Mouse (Mus musculus) intestine, postnatal 0 days (tissue): ENCODE data around the gene Snx7. TPM values are rescaled to one million over a fixed set of nuclear protein-coding genes. Genes with fewer than 3 reads are reported as not detected.

ENCODE experiments used
- ATAC-seq: fragments of 200-750 bp; cut with Nextera tagmentation; 2 replicates; pipeline ENCODE4 v1.8.0; 2017; ENCODE audit warnings: mild to moderate bottlenecking, moderate TSS enrichment, moderate library complexity
- H3K27ac ChIP-seq: fragments of 300-500 bp; sonication (generic); 2 replicates; pipeline ENCODE4 v1.5.1; 2014; ENCODE audit warnings: mild to moderate bottlenecking, low read depth, low read length, moderate library complexity
- H3K27me3 ChIP-seq: fragments of 300-500 bp; sonication (generic); replicated peaks from 2 replicates; pipeline ENCODE4 v1.6.1; 2014; ENCODE audit warnings: low read length, mixed read lengths; ENCODE audit not compliant: control insufficient read depth, insufficient read depth
- H3K36me3 ChIP-seq: fragments of 300-500 bp; sonication (generic); 2 replicates; pipeline ENCODE4 v1.6.1; 2014; ENCODE audit warnings: mild to moderate bottlenecking, moderate library complexity; ENCODE audit not compliant: control insufficient read depth, insufficient read depth
- H3K4me1 ChIP-seq: fragments of 300-500 bp; sonication (generic); replicated peaks from 2 replicates; pipeline ENCODE4 v1.6.1; 2014; ENCODE audit warnings: antibody characterized with exemption, low read length, mixed read lengths; ENCODE audit not compliant: control insufficient read depth, insufficient read depth
- H3K4me2 ChIP-seq: fragments of 300-500 bp; sonication (generic); replicated peaks from 2 replicates; pipeline ENCODE4 v1.6.1; 2014; ENCODE audit warnings: low read depth, mild to moderate bottlenecking, moderate library complexity
- H3K4me3 ChIP-seq: fragments of 300-500 bp; sonication (generic); 2 replicates; pipeline ENCODE4 v1.5.1; 2014; ENCODE audit warnings: low read depth, low read length
- H3K9ac ChIP-seq: fragments of 300-500 bp; sonication (generic); 2 replicates; pipeline ENCODE4 v1.6.1; 2014; ENCODE audit warnings: mild to moderate bottlenecking, low read depth, low read length
- H3K9me3 ChIP-seq: fragments of 300-500 bp; sonication (generic); 2 replicates; pipeline ENCODE4 v1.6.1; 2016; ENCODE audit warnings: mixed run types; ENCODE audit not compliant: control insufficient read depth
- CTCF ChIP-seq: sonication (generic); IDR thresholded peaks from 2 replicates; pipeline ENCODE4 v1.5.1; 2016; ENCODE audit warnings: low read depth, mild to moderate bottlenecking, control low read depth, antibody characterized with exemption, moderate library complexity
- WGBS: fragments of 180-500 bp; shearing (Covaris S2); extraction: QIAGEN DNeasy Blood & Tissue Kit; methylation state at CpG from one replicate; pipeline ENCODE4 v1.1.7; 2014; 5-methylcytosine and 5-hydroxymethylcytosine counted together
- polyA plus RNA-seq: library from polyadenylated mRNA; unstranded; fragments of >200 nt; fragmentation: Nextera tagmentation; extraction: Ambion mirVana; gene quantifications from 2 replicates; pipeline ENCODE4 v1.2.1, GENCODE M21; 2015

The Snx7 gene
- polyA plus RNA-seq, 1 experiment from 2014 or later, result 90.1 TPM

- peak overlapping the region; percentile 67 for H3K4me3 ChIP-seq
- no peak overlapping the region; the same call in 1 of the 2 replicates for H3K9ac ChIP-seq
- H3K36me3 ChIP-seq, result no peaks in the 10 kb centered on the region
- peak overlapping the region; percentile 51 for H3K27ac ChIP-seq
- H3K27me3 ChIP-seq, result no peaks in the 10 kb centered on the region
- TF ChIP-seq CTCF, result no peak
- peak; percentile 49 for ATAC-seq
- peak overlapping the region; percentile 79 for H3K4me2 ChIP-seq
- 0 out of 2 replicates have a peak, but pooled peaks cover 3% of the 10 kb centered on the region for H3K4me1 ChIP-seq
- WGBS, result 40% methylated on average over 2 of the region's 2 CpGs
- H3K9me3 ChIP-seq, result no peaks in the 10 kb centered on the region
Measured at GRCm38 (mm10) chr3:117868091-117868490, 645 bp downstream of the Snx7 start.

DNA sequence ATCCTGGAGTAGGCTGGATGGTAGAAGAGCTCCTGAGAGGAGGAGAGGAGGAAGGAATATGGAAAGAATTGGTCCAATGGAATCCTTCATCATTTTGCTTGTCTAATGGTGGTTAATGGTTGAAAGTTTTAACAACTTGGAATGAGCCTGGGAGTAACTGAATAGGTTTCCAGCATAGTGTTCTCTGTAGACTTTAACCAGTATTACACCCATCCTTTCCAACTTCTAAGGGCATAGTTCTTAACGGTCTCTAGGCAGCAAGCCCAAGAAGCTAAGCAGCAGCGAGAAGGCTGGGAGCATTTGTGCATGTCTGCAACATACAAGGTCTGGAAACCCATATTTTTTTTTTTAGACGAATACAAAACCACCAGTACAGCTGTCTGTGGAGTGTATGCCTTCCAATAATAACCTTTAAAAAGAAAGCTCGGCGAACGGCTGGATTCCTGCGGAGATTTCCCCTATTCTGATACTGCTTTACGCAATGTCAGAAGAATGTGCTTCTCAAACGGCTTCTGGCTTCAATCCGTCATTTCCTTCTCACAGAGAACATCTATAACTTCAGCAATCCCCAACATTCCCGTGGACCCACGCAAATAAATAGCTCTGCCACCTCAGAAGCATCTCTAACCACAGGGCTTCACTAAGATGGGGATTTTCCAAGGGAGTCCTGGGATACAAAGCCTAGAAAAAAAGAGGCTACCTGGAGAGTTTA, 1.9 kb downstream of the Snx7 start:
- no peak overlapping the region for H3K27ac ChIP-seq
- WGBS, result 36% methylated on average over 12 of the region's 12 CpGs
- H3K4me3 ChIP-seq, result peak overlapping the region; percentile 67

GRCm38 (mm10) chr3:117865621-117866020, 3.1 kb downstream of the Snx7 start:
- Histone ChIP-seq H3K9me3 (no peaks in the 10 kb centered on the region), H3K4me1 (0 out of 2 replicates have a peak, but pooled peaks cover 3% of the 10 kb centered on the region), H3K4me2 (peak overlapping the region; percentile 79), H3K27ac (no peak overlapping the region; the same call in 1 of the 2 replicates), H3K36me3 (no peaks in the 10 kb centered on the region), H3K4me3 (no peak overlapping the region), H3K9ac (no peak overlapping the region), H3K27me3 (no peaks in the 10 kb centered on the region)
- ATAC-seq, result no peak
- TF ChIP-seq CTCF, result no peak

More for the DNA sequence above, 1.9 kb downstream of the Snx7 start:
- H3K9me3 ChIP-seq, result no peaks in the 10 kb centered on the region
- no peak overlapping the region for H3K9ac ChIP-seq
- TF ChIP-seq CTCF, result no peak
- H3K4me2 ChIP-seq, result peak overlapping the region; percentile 79
- H3K27me3 ChIP-seq, result no peaks in the 10 kb centered on the region
- no peak for ATAC-seq
- H3K36me3 ChIP-seq, result no peaks in the 10 kb centered on the region
- H3K4me1 ChIP-seq, result 0 out of 2 replicates have a peak, but pooled peaks cover 3% of the 10 kb centered on the region

GRCm38 (mm10) chr3:117862951-117863350, 5.8 kb downstream of the Snx7 start:
- no peak for TF ChIP-seq CTCF
- WGBS, result 57% methylated on average over 2 of the region's 2 CpGs
- peaks cover 6% of the 10 kb centered on the region; the same call in 1 of the 2 replicates for H3K36me3 ChIP-seq
- H3K9me3 ChIP-seq, result 0 out of 2 replicates have a peak, but pooled peaks cover 4% of the 10 kb centered on the region
- no peaks in the 10 kb centered on the region for H3K27me3 ChIP-seq
- no peak overlapping the region for H3K27ac ChIP-seq
- no peak overlapping the region for H3K9ac ChIP-seq
- no peak for ATAC-seq
- H3K4me3 ChIP-seq, result no peak overlapping the region
- no peak overlapping the region for H3K4me2 ChIP-seq
- H3K4me1 ChIP-seq, result 0 out of 2 replicates have a peak, but pooled peaks cover 3% of the 10 kb centered on the region

DNA sequence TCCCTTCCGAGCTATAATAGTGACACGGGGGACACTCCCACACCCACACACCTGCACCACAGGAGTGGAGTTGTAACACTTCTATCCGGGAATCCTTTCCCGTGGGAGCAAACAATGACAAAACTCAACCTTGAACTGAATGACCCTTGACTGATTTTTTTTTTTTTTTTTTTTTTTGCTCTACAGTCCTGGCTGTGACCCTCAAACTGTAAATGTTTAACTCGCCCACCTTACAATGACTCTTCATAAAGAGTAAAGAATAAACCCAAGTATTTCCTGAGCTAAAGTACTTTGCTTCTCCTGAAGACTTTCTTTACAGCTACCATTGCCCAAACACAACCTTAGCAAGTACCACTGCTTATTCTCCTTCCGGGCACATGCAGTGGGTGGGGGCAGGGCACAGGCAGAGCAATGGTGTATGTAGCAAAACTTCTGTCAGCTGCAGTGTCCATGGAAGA, 6.7 kb downstream of the Snx7 start:
- no peak overlapping the region for H3K27ac ChIP-seq
- no peak overlapping the region for H3K4me3 ChIP-seq
- no peak overlapping the region for H3K9ac ChIP-seq
- 0 out of 2 replicates have a peak, but pooled peaks cover 3% of the 10 kb centered on the region for H3K4me1 ChIP-seq
- no peak for TF ChIP-seq CTCF
- H3K36me3 ChIP-seq, result peaks cover 6% of the 10 kb centered on the region; the same call in 1 of the 2 replicates
- peak; percentile 53 for ATAC-seq
- H3K27me3 ChIP-seq, result no peaks in the 10 kb centered on the region
- H3K9me3 ChIP-seq, result 0 out of 2 replicates have a peak, but pooled peaks cover 4% of the 10 kb centered on the region
- no peak overlapping the region for H3K4me2 ChIP-seq
- WGBS, result 37% methylated on average over 6 of the region's 6 CpGs

DNA sequence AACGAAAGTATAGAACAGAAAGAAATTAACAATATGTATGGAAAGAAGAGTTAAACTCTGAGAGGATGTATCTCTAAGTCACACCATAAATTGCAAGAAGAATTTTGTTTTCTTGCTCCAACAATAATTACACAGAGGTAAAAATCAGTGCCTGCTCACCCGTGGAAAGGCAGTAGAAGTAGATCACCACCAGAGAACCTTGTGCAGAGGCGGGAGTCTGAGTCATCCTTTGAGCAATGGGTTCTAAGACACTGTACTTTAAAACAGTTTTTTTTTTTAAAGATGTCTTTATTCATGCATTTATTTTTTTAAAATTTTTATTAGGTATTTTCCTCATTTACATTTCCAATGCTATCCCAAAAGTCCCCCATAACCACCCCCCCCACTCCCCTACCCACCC, 9.7 kb downstream of the Snx7 start:
- H3K4me2 ChIP-seq, result no peak overlapping the region
- no peaks in the 10 kb centered on the region for H3K4me1 ChIP-seq
- no peaks in the 10 kb centered on the region for H3K27me3 ChIP-seq
- 65% methylated on average over 3 of the region's 3 CpGs for WGBS
- no peak for TF ChIP-seq CTCF
- peaks cover 6% of the 10 kb centered on the region; the same call in 1 of the 2 replicates for H3K36me3 ChIP-seq
- 0 out of 2 replicates have a peak, but pooled peaks cover 4% of the 10 kb centered on the region for H3K9me3 ChIP-seq
- no peak overlapping the region for H3K27ac ChIP-seq
- no peak overlapping the region for H3K9ac ChIP-seq
- ATAC-seq, result no peak
- no peak overlapping the region for H3K4me3 ChIP-seq
